Mouse (Mus musculus) kidney, adult 2 months (tissue): Measurements from ENCODE around the gene Vps36.

Source experiments
- CTCF ChIP-seq: fragments of 200-500 bp; conservative IDR thresholded peaks from 2 replicates; pipeline ENCODE4 v1.5.1; 2011; ENCODE audit warnings: low read depth, mild to moderate bottlenecking, control low read depth, low read length, moderate library complexity, mixed read lengths; ENCODE audit not compliant: insufficient read depth, insufficient read length
- POLR2A ChIP-seq: fragments of 200-500 bp; IDR thresholded peaks from one replicate; pipeline ENCODE4 v1.6.1; 2011; ENCODE audit warnings: low read depth, low read length, control low read depth

GRCm38 (mm10) chr8:22197914-22198313 is 5.3 kb downstream of the Vps36 start:
- TF ChIP-seq CTCF, result no peak
- no peak for TF ChIP-seq POLR2A
